ENCODE assay signal across 7 mouse cellular contexts in the genomic region with DNA sequence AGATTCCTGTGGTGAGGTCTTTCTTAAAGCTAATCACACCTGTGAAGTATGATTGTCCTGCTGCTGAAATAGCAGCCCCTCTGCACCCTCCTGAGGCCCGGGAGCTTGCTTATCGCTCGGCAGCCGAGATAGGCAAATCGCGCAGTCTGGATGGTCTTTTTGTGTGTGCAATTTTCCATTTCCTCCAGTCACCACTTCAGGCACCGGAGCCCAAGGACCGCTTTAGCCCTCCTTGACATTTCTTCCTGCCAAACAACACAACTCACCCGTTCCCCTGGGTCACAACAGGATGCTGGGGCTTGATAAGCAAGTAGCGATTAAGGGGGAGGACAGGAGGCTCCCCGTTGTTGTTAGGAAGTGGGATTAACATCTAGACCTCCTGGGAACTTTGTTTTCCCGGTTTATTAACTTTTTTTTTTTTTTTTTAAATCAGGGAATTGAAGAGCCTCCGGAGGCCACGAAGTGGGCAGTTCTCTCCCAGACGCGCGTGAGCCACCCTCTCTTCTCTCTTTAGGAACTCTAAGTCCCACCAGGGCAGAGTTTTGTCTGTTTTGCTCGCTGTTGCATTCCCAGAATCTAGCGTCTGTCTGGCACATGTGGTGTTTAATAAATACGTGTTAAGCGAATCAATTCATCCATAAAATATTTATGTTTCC. TPM values are rescaled to one million over a fixed set of nuclear protein-coding genes. Genes with fewer than 3 reads are reported as not detected.
DNase-seq lines count a peak whose midpoint lies in the region; ATAC-seq and TF ChIP-seq lines count a peak whose summit lies in the region.

No protein-coding gene starts in this region.

- peak overlapping the region; percentile 56 for H3K4me2 ChIP-seq in intestine, postnatal 0 days (replicated peaks; ENCODE audit: low read depth)
- H3K4me2 ChIP-seq in liver, postnatal 0 days (ENCODE audit: low read depth, low read length), result peak overlapping the region; percentile 63
- peak overlapping the region; percentile 41 for H3K4me2 ChIP-seq in stomach, embryonic 14.5 days (replicated peaks; ENCODE audit: low read depth, low read length)

- H3K27ac ChIP-seq in intestine, postnatal 0 days (ENCODE audit: low read depth, low read length), result no peak overlapping the region
- H3K27ac ChIP-seq in liver, postnatal 0 days (ENCODE audit: low read depth), result no peak overlapping the region; the same call in 1 of the 2 replicates
- H3K27ac ChIP-seq in stomach, embryonic 14.5 days (ENCODE audit: low read length), result no peak overlapping the region
- no peak overlapping the region for H3K27ac ChIP-seq in layer of hippocampus, adult 2 months

- peak; percentile 56; the same call in 1 of the 2 replicates for TF ChIP-seq EP300 in liver, postnatal 0 days (IDR thresholded peaks at IDR 0.05; ENCODE audit: low read depth)

- peak overlapping the region; percentile 18 for H3K4me3 ChIP-seq in intestine, postnatal 0 days (ENCODE audit: low read depth, low read length)
- H3K4me3 ChIP-seq in liver, postnatal 0 days (ENCODE audit: low read depth, low read length), result peak overlapping the region; percentile 7; the same call in 1 of the 2 replicates
- peak overlapping the region; percentile 16 for H3K4me3 ChIP-seq in stomach, embryonic 14.5 days (ENCODE audit: low read depth, low read length)
- no peak overlapping the region for H3K4me3 ChIP-seq in layer of hippocampus, adult 2 months

- peak; percentile 44 for DNase-seq in embryo, embryonic 9.5 days (ENCODE audit: extremely low spot score)
- peak; percentile 81 to 93 for DNase-seq in heart, adult 18-20 months
- DNase-seq in liver, postnatal 0 days, result no peak
- DNase-seq in layer of hippocampus, adult 2 months (ENCODE audit: low spot score in 2 of 2), result no peak

- no peaks in the 10 kb centered on the region for H3K27me3 ChIP-seq in intestine, postnatal 0 days (replicated peaks; ENCODE audit: control insufficient read depth, insufficient read depth, low read length)
- no peaks in the 10 kb centered on the region for H3K27me3 ChIP-seq in liver, postnatal 0 days (ENCODE audit: insufficient read depth, low read length)
- H3K27me3 ChIP-seq in stomach, embryonic 14.5 days (ENCODE audit: control insufficient read depth, insufficient read depth, low read length), result no peaks in the 10 kb centered on the region

- TF ChIP-seq CTCF in intestine, postnatal 0 days (IDR thresholded peaks at IDR 0.05; ENCODE audit: low read depth), result no peak
- TF ChIP-seq CTCF in liver, postnatal 0 days (IDR thresholded peaks at IDR 0.05; ENCODE audit: low read depth), result no peak
- no peak for TF ChIP-seq CTCF in layer of hippocampus, adult 2 months (conservative IDR thresholded peaks at IDR 0.05)

- WGBS in intestine, postnatal 0 days, result 15% methylated on average over 21 of the region's 21 CpGs
- 14% methylated on average over 21 of the region's 21 CpGs for WGBS in liver, postnatal 0 days (ENCODE audit: insufficient replicate concordance)
- 7% methylated on average over 21 of the region's 21 CpGs for WGBS in stomach, embryonic 14.5 days

- no peaks in the 10 kb centered on the region for H3K36me3 ChIP-seq in intestine, postnatal 0 days (ENCODE audit: control insufficient read depth, insufficient read depth)
- no peaks in the 10 kb centered on the region for H3K36me3 ChIP-seq in liver, postnatal 0 days (replicated peaks; ENCODE audit: insufficient read depth, low read length)
- H3K36me3 ChIP-seq in stomach, embryonic 14.5 days (ENCODE audit: control insufficient read depth, insufficient read depth, low read length), result no peaks in the 10 kb centered on the region

- no peak overlapping the region for H3K9ac ChIP-seq in intestine, postnatal 0 days (ENCODE audit: low read depth, low read length)
- H3K9ac ChIP-seq in liver, postnatal 0 days (replicated peaks), result no peak overlapping the region
- no peak overlapping the region for H3K9ac ChIP-seq in stomach, embryonic 14.5 days (replicated peaks; ENCODE audit: low read depth, low read length)

- no peak; the same call in 1 of the 2 replicates for ATAC-seq in intestine, postnatal 0 days
- peak; percentile 33; the same call in 1 of the 2 replicates for ATAC-seq in liver, postnatal 0 days
- peak; percentile 67; the same call in 1 of the 2 replicates for ATAC-seq in stomach, embryonic 14.5 days (ENCODE audit: insufficient number of reproducible peaks, insufficient read depth, low FRiP score, low read depth)
- no peak for ATAC-seq in cerebellum, adult (ENCODE audit: insufficient number of reproducible peaks, low FRiP score, low TSS enrichment)

- H3K9me3 ChIP-seq in intestine, postnatal 0 days (ENCODE audit: control insufficient read depth), result no peaks in the 10 kb centered on the region
- H3K9me3 ChIP-seq in liver, postnatal 0 days (ENCODE audit: low read length), result no peaks in the 10 kb centered on the region
- no peaks in the 10 kb centered on the region for H3K9me3 ChIP-seq in stomach, embryonic 14.5 days (ENCODE audit: control insufficient read depth, low read depth, low read length)

- H3K4me1 ChIP-seq in intestine, postnatal 0 days (replicated peaks; ENCODE audit: control insufficient read depth, insufficient read depth, low read length), result no peaks in the 10 kb centered on the region
- peaks cover 11% of the 10 kb centered on the region; the same call in 1 of the 2 replicates for H3K4me1 ChIP-seq in liver, postnatal 0 days (ENCODE audit: insufficient read depth)
- no peaks in the 10 kb centered on the region for H3K4me1 ChIP-seq in stomach, embryonic 14.5 days (ENCODE audit: control insufficient read depth, insufficient read depth, low read length)

RNA-seq across cellular contexts. Expression of a gene that starts 8.3 kb away (rescaled TPM):
- total RNA-seq in heart, adult 18-20 months (2021), result 10 to 100 TPM; 11.7 to 13.9 TPM
- 8.8 and 10.5 TPM in 2 replicates for polyA plus RNA-seq in intestine, postnatal 0 days (2015; fragmentation: Nextera tagmentation; extraction: Ambion mirVana)
- polyA plus RNA-seq in liver, postnatal 0 days (2015; fragmentation: Nextera tagmentation; extraction: Ambion mirVana), result 9.5 TPM in 2 replicates
- 14.8 TPM in 2 replicates for polyA plus RNA-seq in stomach, embryonic 14.5 days (2014; fragmentation: Nextera tagmentation; extraction: Ambion mirVana)
- 1 to 10 TPM; 4.3 to 5.1 TPM for total RNA-seq in layer of hippocampus, adult 2 months (2021)

RNA-seq across cellular contexts. Expression of a gene that starts 37.7 kb away (rescaled TPM):
- total RNA-seq in heart, adult 18-20 months (2021), result 10 to 100 TPM; 19.8 to 23.9 TPM
- polyA plus RNA-seq in intestine, postnatal 0 days (2015; fragmentation: Nextera tagmentation; extraction: Ambion mirVana), result 5.3 and 6.7 TPM in 2 replicates
- 10.7 and 12.5 TPM in 2 replicates for polyA plus RNA-seq in liver, postnatal 0 days (2015; fragmentation: Nextera tagmentation; extraction: Ambion mirVana)
- 9.1 and 9.8 TPM in 2 replicates for polyA plus RNA-seq in stomach, embryonic 14.5 days (2014; fragmentation: Nextera tagmentation; extraction: Ambion mirVana)
- total RNA-seq in layer of hippocampus, adult 2 months (2021), result 10 to 100 TPM; 91.1 to 93.7 TPM

RNA-seq across cellular contexts. Expression of a gene that starts 56.4 kb away (rescaled TPM):
- total RNA-seq in heart, adult 18-20 months (2021), result under 1 TPM; 0.45 to 0.62 TPM
- polyA plus RNA-seq in intestine, postnatal 0 days (2015; fragmentation: Nextera tagmentation; extraction: Ambion mirVana), result 28.6 and 33.0 TPM in 2 replicates
- 14.7 and 14.9 TPM in 2 replicates for polyA plus RNA-seq in liver, postnatal 0 days (2015; fragmentation: Nextera tagmentation; extraction: Ambion mirVana)
- 6.7 and 7.9 TPM in 2 replicates for polyA plus RNA-seq in stomach, embryonic 14.5 days (2014; fragmentation: Nextera tagmentation; extraction: Ambion mirVana)
- total RNA-seq in layer of hippocampus, adult 2 months (2021), result under 1 TPM; 0.20 to 0.39 TPM

Comparison
In these comparisons a context has a peak if more than half of its experiments do, and no peak if none do; other contexts are left out.
1. DNase-seq: peak in embryo, embryonic 9.5 days (single experiment) and heart, adult 18-20 months (2 of 2); none in liver, postnatal 0 days (single experiment) and layer of hippocampus, adult 2 months (0 of 2).
2. ATAC-seq: peak in liver, postnatal 0 days (single experiment) and stomach, embryonic 14.5 days (single experiment); none in intestine, postnatal 0 days (single experiment) and cerebellum, adult (single experiment).
3. Peak in every context shown above with its lines, with median percentiles within 50 percentile points of each other: H3K4me2 ChIP-seq.